10 mouse cellular contexts compared by ENCODE assay signal in the genomic region with DNA sequence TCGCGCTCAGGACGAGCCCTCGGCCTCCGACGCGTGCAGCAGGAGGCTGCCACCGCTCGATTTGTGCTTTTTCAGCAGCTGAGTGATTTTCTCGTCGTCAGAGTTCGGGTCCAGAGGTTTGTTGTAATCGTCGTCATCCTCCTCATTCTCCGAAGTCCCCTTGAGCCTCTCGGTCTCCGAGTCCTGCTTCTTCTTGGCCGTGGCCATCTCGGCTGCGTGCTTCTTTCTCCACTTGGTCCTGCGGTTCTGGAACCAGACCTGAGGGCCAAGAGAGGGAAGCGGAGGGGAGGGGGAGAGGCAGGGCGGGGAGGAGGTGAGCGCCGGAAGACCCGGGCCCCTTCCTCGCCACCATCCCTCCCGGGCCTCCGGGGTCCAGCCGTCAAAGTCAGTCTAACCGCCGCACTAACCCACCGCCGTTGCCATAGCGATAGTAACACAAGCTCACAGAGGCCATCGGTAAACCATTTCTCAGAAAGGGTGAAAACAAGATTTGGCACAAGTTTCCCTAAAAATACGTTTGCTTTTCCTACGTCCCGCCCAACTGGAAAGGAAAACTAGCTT. TPM values are rescaled to one million over a fixed set of nuclear protein-coding genes. Genes with fewer than 3 reads are reported as not detected.
A peak's percentile ranks its signal among the peaks of the same experiment; 100 is the strongest.
DNase-seq lines count a peak whose midpoint lies in the region; ATAC-seq and TF ChIP-seq lines count a peak whose summit lies in the region.
"Had no signal": no experiment of that assay in that cellular context is flagged by ENCODE, and none has a peak within 500 bp of the region (broad histone marks: within the 10 kb centered on the region; RNA-seq: fewer than 3 reads in every experiment).

No protein-coding gene starts in this region.

- peak overlapping the region; percentile 40 for H3K4me3 ChIP-seq in heart, embryonic 10.5 days
- H3K4me3 ChIP-seq in E14TG2a.4 (replicated peaks; ENCODE audit: low read length), result peak overlapping the region; percentile 71
- H3K4me3 ChIP-seq in forebrain, postnatal 0 days (ENCODE audit: low read depth, low read length), result no peak overlapping the region

- WGBS in heart, embryonic 10.5 days, result under 1% methylated on average over 39 of the region's 39 CpGs
- under 1% methylated on average over 38 of the region's 39 CpGs for WGBS in forebrain, postnatal 0 days

- H3K27ac ChIP-seq in heart, embryonic 10.5 days, result no peak overlapping the region
- no peak overlapping the region for H3K27ac ChIP-seq in forebrain, postnatal 0 days (ENCODE audit: low read depth, low read length)

- intact Hi-C loops in heart, postnatal 25 days (cut with DNase I), result no loop called here

- no peak for TF ChIP-seq CTCF in E14TG2a.4 (conservative IDR thresholded peaks at IDR 0.05; ENCODE audit: low read length)
- no peak for TF ChIP-seq CTCF in forebrain, postnatal 0 days (IDR thresholded peaks at IDR 0.05; ENCODE audit: low read depth)

- H3K27me3 ChIP-seq in heart, embryonic 10.5 days (ENCODE audit: insufficient read depth, poor library complexity, severe bottlenecking), result peaks cover 92% of the 10 kb centered on the region
- H3K27me3 ChIP-seq in E14TG2a.4 (ENCODE audit: insufficient read depth, low read length), result peaks cover 93% of the 10 kb centered on the region
- H3K27me3 ChIP-seq in forebrain, postnatal 0 days (ENCODE audit: insufficient read depth, low read length), result peaks cover 79% of the 10 kb centered on the region

- no peak for ATAC-seq in forebrain, postnatal 0 days

- no peak overlapping the region for H3K4me2 ChIP-seq in forebrain, postnatal 0 days (ENCODE audit: low read depth)

- H3K4me1 ChIP-seq in heart, embryonic 10.5 days, result peaks cover 20% of the 10 kb centered on the region
- peaks cover 35% of the 10 kb centered on the region for H3K4me1 ChIP-seq in E14TG2a.4 (replicated peaks; ENCODE audit: low read depth, low read length)
- H3K4me1 ChIP-seq in forebrain, postnatal 0 days (ENCODE audit: insufficient read depth), result no peaks in the 10 kb centered on the region

- DNase-seq in heart, embryonic 10.5 days (ENCODE audit: low spot score), result no peak
- no peak for DNase-seq in heart, postnatal 25 days (ENCODE audit: low spot score)
- DNase-seq in forebrain, postnatal 0 days, result peak; percentile 55
- DNase-seq in mesoderm, embryonic 11.5 days (ENCODE audit: low read depth, low spot score), result peak; percentile 61
- DNase-seq in Muller cell, postnatal 12 days (ENCODE audit: inconsistent ontology term), result no peak
- DNase-seq in layer of hippocampus, adult 9-10 months (ENCODE audit: low spot score), result no peak
- DNase-seq in urinary bladder, adult 18-20 months (ENCODE audit: low spot score in 2 of 2), result no peak
- DNase-seq: adrenal gland, postnatal 36 days; left cerebral cortex, postnatal 4 days had no signal

- H3K9ac ChIP-seq in forebrain, postnatal 0 days, result no peak overlapping the region

- H3K9me3 ChIP-seq in heart, embryonic 10.5 days, result no peaks in the 10 kb centered on the region
- no peaks in the 10 kb centered on the region for H3K9me3 ChIP-seq in E14TG2a.4 (ENCODE audit: low read length)
- no peaks in the 10 kb centered on the region for H3K9me3 ChIP-seq in forebrain, postnatal 0 days (ENCODE audit: low read length)

- no peaks in the 10 kb centered on the region for H3K36me3 ChIP-seq in heart, embryonic 10.5 days
- no peaks in the 10 kb centered on the region for H3K36me3 ChIP-seq in E14TG2a.4 (ENCODE audit: insufficient read depth, low read length)
- no peaks in the 10 kb centered on the region for H3K36me3 ChIP-seq in forebrain, postnatal 0 days (ENCODE audit: insufficient read depth)

RNA-seq across cellular contexts. Expression of gene Nkx6-1, which starts 5.3 kb away (rescaled TPM):
- polyA plus RNA-seq in heart, embryonic 10.5 days (2016; fragmentation: Nextera tagmentation; extraction: Ambion mirVana), result 0.11 and 0.87 TPM in 2 replicates
- total RNA-seq in heart, postnatal 25 days (2021), result under 1 TPM; 0.10 to 0.14 TPM
- 0.24 TPM in 1 of 2 replicates, not detected in the other for total RNA-seq in forebrain, postnatal 0 days (2014; rRNA removed)
- 0.10 and 0.29 TPM in 2 replicates for polyA plus RNA-seq in forebrain, postnatal 0 days (2015; fragmentation: Nextera tagmentation; extraction: Ambion mirVana)
- total RNA-seq: adrenal gland, postnatal 36 days had no signal

Comparison
In these comparisons a context has a peak if more than half of its experiments do, and no peak if none do; other contexts are left out.
1. DNase-seq: peak in forebrain, postnatal 0 days (single experiment) and mesoderm, embryonic 11.5 days (single experiment); none in heart, embryonic 10.5 days (single experiment), heart, postnatal 25 days (single experiment), Muller cell, postnatal 12 days (single experiment), layer of hippocampus, adult 9-10 months (single experiment) and urinary bladder, adult 18-20 months (0 of 2).